Mouse (Mus musculus): ENCODE measurements around the gene Il11ra1. TPM values are rescaled to one million over a fixed set of nuclear protein-coding genes. Genes with fewer than 3 reads are reported as not detected.
"Not testable (repeated sequence)": the region's sequence is repeated elsewhere in the genome, so short reads cannot be mapped to it uniquely, and the experiment has no call there.

The Il11ra1 gene
- polyA plus RNA-seq, 1 experiment from 2014 or later, result 53.6 TPM

DNA sequence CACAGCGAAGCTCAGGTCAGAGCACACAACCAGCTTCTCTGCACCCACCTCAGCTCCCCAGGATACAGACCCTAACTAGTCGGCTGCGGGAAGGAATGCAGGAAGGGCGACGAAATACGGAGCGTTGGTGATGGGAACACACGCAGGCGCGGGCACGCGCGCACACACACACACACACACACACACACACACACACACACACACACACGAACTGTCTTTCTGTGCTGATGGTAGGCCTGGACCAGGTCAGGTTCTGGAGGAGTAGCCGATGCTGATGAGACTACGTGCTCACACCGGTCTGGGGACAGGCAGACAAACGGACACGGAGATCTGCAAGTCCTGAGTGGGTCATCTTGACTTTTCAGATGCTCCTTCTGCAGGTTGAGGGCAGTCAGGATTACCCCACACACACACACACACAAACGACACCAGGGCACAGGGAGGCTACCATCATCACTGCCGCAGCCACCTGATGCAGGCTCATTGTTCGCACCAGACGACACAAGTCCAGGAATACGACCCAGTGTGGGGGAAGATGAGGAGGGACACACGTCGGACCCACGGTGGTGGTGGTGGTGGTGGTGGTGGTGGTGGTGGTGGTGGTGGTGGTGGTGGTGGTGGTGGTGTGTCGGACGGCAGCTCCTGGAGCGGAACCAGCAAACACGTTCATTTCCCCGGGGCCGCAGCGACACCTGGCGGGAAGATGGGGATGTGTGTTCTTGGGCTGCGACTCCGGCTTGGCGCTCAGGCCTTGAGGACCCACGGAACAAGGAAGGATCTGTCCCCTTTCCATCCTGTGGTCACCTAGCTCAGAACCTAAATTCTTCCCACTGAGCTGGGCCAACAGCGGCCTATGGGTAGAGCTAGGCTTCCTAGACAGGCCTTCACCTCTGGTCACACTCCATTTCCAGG, 2.6 kb upstream of the Il11ra1 start, which contains the start of gene Cntfr:
Gene Cntfr, minus strand, starts transcription at position 160 of the 912 bp plus-strand sequence.
- 24% methylated on average over 27 of the region's 40 CpGs for WGBS

GRCm38 (mm10) chr4:41698421-41699016, 1.3 kb upstream of the Il11ra1 start:
- peak overlapping the region; percentile 37 for H3K4me2 ChIP-seq
- not testable (repeated sequence) for H3K27ac ChIP-seq (replicated peaks); ATAC-seq (ENCODE audit: low read depth); H3K36me3 ChIP-seq; H3K9me3 ChIP-seq; H3K4me3 ChIP-seq; H3K4me1 ChIP-seq (replicated peaks); H3K27me3 ChIP-seq; H3K9ac ChIP-seq
- WGBS, result 4% methylated on average over 21 of the region's 32 CpGs

More for the DNA sequence above, 2.6 kb upstream of the Il11ra1 start, which contains the start of gene Cntfr:
- not testable (repeated sequence) for H3K9me3 ChIP-seq; ATAC-seq (ENCODE audit: low read depth); H3K36me3 ChIP-seq; H3K27me3 ChIP-seq; H3K27ac ChIP-seq (replicated peaks); H3K4me1 ChIP-seq (replicated peaks); H3K9ac ChIP-seq
- Histone ChIP-seq H3K4me3 (peak within 1 kb of the TSS; percentile 27; the same call in 1 of the 2 replicates), H3K4me2 (peak within 1 kb of the TSS; percentile 41)

DNA sequence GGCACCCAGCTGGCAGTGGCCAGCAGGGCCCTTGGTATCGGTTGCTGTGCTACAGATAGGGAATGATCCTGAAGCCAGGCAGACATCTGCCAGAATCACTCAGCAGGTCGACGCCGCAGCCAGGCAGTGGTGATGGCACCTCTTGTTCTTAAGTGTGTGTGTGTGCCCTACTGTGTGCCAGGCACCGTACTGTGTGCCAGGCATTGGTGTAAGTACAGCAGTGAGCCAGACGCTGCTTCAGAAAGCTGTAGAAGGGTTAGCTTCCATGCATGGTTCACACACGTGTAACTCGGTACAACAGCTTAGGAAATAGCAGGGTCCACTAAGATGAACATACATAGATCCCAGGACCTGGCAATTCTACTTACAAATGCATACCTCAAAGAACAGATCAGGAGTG, 435 bp downstream of the Il11ra1 start:
- H3K27me3 ChIP-seq; ATAC-seq (ENCODE audit: low read depth); H3K4me1 ChIP-seq (replicated peaks); H3K9me3 ChIP-seq; H3K4me3 ChIP-seq; H3K36me3 ChIP-seq; H3K27ac ChIP-seq (replicated peaks); H3K4me2 ChIP-seq; H3K9ac ChIP-seq: not testable (repeated sequence)
- WGBS, result 70% methylated on average over 7 of the region's 8 CpGs

DNA sequence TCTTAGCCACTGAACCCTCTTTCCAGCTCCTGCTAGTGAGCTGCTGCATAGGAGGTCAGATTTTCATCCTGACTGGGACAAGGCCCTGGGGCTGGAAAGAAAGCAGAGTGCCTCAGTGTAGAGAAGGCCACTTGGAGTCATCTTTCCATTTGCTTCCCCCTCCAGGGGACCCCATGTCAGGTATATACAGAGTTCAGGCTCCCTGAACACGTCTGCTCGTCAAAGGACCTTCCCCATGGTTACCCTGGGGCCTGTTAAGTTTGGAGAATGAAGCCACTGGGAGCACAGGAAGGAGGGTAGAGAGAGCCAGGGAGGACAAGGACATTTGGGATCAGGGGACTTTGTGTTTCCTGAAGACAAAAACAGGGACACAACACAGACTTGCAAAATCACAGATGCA, 2.4 kb downstream of the Il11ra1 start:
- not testable (repeated sequence) for ATAC-seq (ENCODE audit: low read depth)

DNA sequence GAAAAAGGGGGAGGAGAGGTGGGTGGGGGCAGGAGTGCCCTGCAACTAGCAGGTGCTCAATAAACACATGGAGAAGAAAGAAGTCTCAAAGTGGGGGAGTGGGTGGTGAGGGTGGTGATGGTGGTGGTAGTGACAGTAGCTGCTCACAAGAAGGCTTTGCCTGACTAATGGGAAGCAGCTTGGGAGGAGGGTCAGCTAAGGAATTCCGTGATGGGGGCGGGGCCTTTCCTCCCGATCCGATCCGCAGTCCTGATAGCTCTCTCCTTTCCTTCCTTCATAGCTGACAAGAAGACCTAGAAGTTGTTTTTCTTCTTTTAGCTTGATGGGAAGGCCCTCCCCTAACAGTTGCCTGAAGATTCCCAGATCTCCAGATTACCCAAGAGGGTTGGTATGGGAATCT, 4.9 kb downstream of the Il11ra1 start:
- Histone ChIP-seq H3K4me1 (replicated peaks) (peaks cover 35% of the 10 kb centered on the region), H3K27me3 (peaks cover 10% of the 10 kb centered on the region; the same call in 1 of the 2 replicates), H3K36me3 (no peaks in the 10 kb centered on the region), H3K9ac (no peak overlapping the region), H3K9me3 (no peaks in the 10 kb centered on the region), H3K27ac (replicated peaks) (no peak overlapping the region), H3K4me3 (no peak overlapping the region), H3K4me2 (no peak overlapping the region)
- ATAC-seq (ENCODE audit: low read depth), result no peak
- WGBS, result 4% methylated on average over 5 of the region's 5 CpGs

More for the DNA sequence above, 2.4 kb downstream of the Il11ra1 start:
- not testable (repeated sequence) for H3K36me3 ChIP-seq; H3K27ac ChIP-seq (replicated peaks); H3K4me2 ChIP-seq; H3K27me3 ChIP-seq; H3K4me3 ChIP-seq; H3K9me3 ChIP-seq; H3K9ac ChIP-seq
- H3K4me1 ChIP-seq (replicated peaks), result peaks cover 24% of the 10 kb centered on the region
- WGBS, result 76% methylated on average over 2 of the region's 2 CpGs

DNA sequence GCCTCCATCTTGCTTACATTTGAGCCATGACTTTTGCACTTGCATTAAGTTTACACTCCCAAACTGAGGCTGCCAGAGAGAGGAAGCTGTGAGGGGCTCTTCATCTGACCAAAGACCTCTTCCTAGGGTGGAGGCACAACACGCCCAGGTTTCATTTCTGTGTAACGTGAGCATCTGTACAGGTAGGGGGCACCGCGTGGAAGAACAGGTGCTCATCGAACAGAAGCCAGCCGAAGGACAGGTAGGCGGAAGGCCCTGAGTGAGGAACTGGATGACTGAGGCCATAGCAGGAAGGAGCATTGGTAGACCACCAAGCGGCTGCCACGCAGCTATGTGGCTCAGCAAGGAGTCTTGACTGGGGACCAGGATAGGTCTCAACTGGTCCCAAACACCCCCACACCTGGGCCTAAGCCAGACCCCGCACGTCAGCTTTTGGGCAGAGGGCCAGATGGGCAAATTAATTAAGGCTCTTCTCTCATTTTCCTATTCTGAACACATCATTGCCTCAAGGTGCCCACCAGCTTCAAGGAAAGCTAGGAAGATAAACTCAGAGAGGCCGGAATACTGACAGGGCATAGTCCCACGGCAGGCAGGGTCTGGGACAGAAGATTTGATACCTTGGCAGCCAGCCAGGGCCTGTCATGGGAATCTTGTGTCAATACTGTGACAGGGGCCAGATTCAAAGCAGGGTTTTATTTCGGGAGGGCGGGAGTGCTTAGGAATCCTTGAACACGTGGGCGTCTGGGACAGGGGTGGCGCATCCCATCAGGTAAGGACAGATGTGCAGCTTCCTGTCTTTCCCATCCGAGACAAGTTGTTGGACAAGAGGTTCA, 6.3 kb downstream of the Il11ra1 start:
- Histone ChIP-seq H3K36me3 (peaks cover 7% of the 10 kb centered on the region; the same call in 1 of the 2 replicates), H3K27me3 (peaks cover 10% of the 10 kb centered on the region; the same call in 1 of the 2 replicates), H3K4me1 (replicated peaks) (peaks cover 40% of the 10 kb centered on the region), H3K9ac (0 out of 2 replicates have a peak overlapping the region, but pooled peaks have one; percentile 3), H3K4me3 (no peak overlapping the region), H3K9me3 (no peaks in the 10 kb centered on the region), H3K4me2 (peak overlapping the region; percentile 39), H3K27ac (replicated peaks) (0 out of 2 replicates have a peak overlapping the region, but pooled peaks have one; percentile 29)
- WGBS, result 55% methylated on average over 19 of the region's 19 CpGs
- no peak for ATAC-seq (ENCODE audit: low read depth)

DNA sequence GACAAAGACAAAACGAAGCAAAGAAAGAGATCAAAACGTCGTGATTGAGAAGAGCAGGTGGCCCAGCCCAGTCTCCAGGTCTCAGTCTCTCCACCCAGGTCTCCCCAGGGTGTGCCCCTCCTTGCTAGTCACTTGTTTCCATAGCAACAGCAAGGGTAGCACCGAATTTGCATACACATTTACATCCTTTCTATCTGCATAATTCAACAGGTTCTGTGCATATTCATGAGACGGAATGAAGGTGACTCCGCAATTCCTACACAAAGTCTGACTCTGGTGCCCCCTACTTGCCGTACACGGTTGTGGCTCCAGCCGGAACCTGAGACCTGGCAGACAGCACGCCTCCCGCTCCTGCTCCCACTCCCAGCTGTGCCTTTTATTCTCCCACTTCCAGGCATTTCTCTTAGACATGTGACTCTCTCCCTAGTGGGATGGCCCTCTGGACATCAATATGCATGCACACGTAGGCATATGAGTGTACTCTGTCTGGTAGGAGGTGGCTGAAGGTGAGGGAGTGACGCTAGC, 7.3 kb downstream of the Il11ra1 start:
- Histone ChIP-seq H3K4me3 (no peak overlapping the region), H3K27me3 (peaks cover 10% of the 10 kb centered on the region; the same call in 1 of the 2 replicates), H3K9me3 (no peaks in the 10 kb centered on the region), H3K4me1 (replicated peaks) (peaks cover 50% of the 10 kb centered on the region), H3K4me2 (peak overlapping the region; percentile 39), H3K9ac (peak overlapping the region; percentile 2; the same call in 1 of the 2 replicates), H3K27ac (replicated peaks) (peak overlapping the region; percentile 57; the same call in 1 of the 2 replicates), H3K36me3 (peaks cover 9% of the 10 kb centered on the region; the same call in 1 of the 2 replicates)
- peak; percentile 71 for ATAC-seq (ENCODE audit: low read depth)
- under 1% methylated on average over 13 of the region's 13 CpGs for WGBS

DNA sequence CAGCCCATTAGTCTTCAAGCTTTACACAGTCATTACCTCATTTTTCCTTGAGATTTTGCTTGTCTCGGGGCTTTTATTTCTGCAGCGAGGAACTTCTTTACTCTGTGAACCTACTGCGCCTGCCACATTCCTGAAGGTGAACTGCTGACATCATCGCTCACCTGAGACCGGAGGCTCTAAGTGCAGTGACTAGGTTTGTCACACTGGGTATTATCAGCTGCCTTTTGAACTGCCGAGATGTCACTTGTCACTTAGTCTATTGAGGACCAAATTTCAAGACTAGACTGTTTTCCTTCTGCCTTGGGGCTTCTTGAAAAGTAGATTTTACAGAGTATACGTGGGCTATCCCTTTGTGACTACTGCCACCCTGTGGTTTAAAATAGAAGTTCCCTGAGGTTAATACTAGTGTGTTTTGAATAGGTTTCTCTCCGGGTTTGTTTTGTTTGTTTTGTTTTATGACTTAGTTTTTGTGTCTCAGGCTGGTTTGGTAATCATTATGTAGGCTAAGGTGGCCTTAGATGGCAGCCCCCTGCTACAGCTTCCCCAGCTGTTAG, 8.5 kb downstream of the Il11ra1 start:
- Histone ChIP-seq H3K9ac (no peak overlapping the region), H3K4me1 (replicated peaks) (peaks cover 58% of the 10 kb centered on the region), H3K4me3 (no peak overlapping the region), H3K4me2 (no peak overlapping the region), H3K27ac (replicated peaks) (0 out of 2 replicates have a peak overlapping the region, but pooled peaks have one; percentile 57), H3K9me3 (no peaks in the 10 kb centered on the region), H3K27me3 (peaks cover 10% of the 10 kb centered on the region; the same call in 1 of the 2 replicates), H3K36me3 (peaks cover 9% of the 10 kb centered on the region; the same call in 1 of the 2 replicates)
- ATAC-seq (ENCODE audit: low read depth), result no peak
- 43% methylated on average over 8 of the region's 8 CpGs for WGBS

DNA sequence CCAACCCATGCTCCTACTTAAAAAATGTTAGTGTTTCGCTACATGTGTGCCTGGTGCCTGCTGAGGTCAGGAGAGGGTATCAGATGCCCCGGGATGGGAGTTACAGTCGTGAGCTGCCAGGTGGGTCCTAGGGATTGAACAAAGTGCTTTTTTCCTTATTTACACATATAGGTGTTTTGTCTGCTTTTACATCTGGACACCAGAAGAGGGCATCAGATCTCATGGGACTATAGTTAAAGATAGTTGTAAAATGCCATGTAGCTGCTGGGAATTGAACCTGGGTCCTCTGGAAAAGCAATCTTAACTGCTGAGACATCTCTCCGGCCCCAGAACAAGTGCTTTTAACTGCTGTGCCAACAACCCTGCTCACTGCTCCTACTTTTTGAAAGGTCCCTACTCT, 10.4 kb downstream of the Il11ra1 start:
- Histone ChIP-seq H3K27me3 (peaks cover 8% of the 10 kb centered on the region; the same call in 1 of the 2 replicates), H3K4me3 (no peak overlapping the region), H3K9me3 (no peaks in the 10 kb centered on the region), H3K4me2 (no peak overlapping the region), H3K4me1 (replicated peaks) (peaks cover 61% of the 10 kb centered on the region), H3K27ac (replicated peaks) (no peak overlapping the region), H3K9ac (no peak overlapping the region), H3K36me3 (peaks cover 14% of the 10 kb centered on the region; the same call in 1 of the 2 replicates)
- no peak for ATAC-seq (ENCODE audit: low read depth)
- WGBS, result 68% methylated on average over 4 of the region's 4 CpGs

GRCm38 (mm10) chr4:41711705-41712375, 12.1 kb downstream of the Il11ra1 start:
- Histone ChIP-seq H3K27ac (replicated peaks) (no peak overlapping the region), H3K27me3 (no peaks in the 10 kb centered on the region), H3K9me3 (no peaks in the 10 kb centered on the region), H3K36me3 (peaks cover 22% of the 10 kb centered on the region; the same call in 1 of the 2 replicates), H3K4me1 (replicated peaks) (peaks cover 61% of the 10 kb centered on the region), H3K9ac (peak overlapping the region; percentile 90), H3K4me2 (peak overlapping the region; percentile 94), H3K4me3 (peak overlapping the region; percentile 77)
- no peak for ATAC-seq (ENCODE audit: low read depth)
- 80% methylated on average over 16 of the region's 16 CpGs for WGBS
